Mouse (Mus musculus) stomach, embryonic 14.5 days (tissue): ENCODE measurements at regions not wholly inside any gene's neighbourhood (a gene's known extent, or its start where the extent isn't known, plus 50 kb on each side); places are given as distances from the start of the nearest gene placed in this dataset.
"Not testable (repeated sequence)": the region's sequence is repeated elsewhere in the genome, so short reads cannot be mapped to it uniquely, and the experiment has no call there.

ENCODE experiments used
- ATAC-seq: fragments of 200-750 bp; cut with Nextera tagmentation; 2 replicates; pipeline ENCODE4 v1.8.0; 2017; ENCODE audit warnings: low read depth, moderate TSS enrichment; ENCODE audit not compliant: insufficient number of reproducible peaks, insufficient read depth, low FRiP score
- H3K27ac ChIP-seq: fragments of 300-500 bp; sonication (generic); 2 replicates; pipeline ENCODE4 v1.5.1; 2014; ENCODE audit warnings: mild to moderate bottlenecking, low read length, moderate library complexity, mixed read lengths
- H3K27me3 ChIP-seq: fragments of 300-500 bp; sonication (generic); 2 replicates; pipeline ENCODE4 v1.6.1; 2014; ENCODE audit warnings: low read length, control low read depth, mixed read lengths; ENCODE audit not compliant: control insufficient read depth, insufficient read depth
- H3K36me3 ChIP-seq: fragments of 300-500 bp; sonication (generic); 2 replicates; pipeline ENCODE4 v1.6.1; 2014; ENCODE audit warnings: mild to moderate bottlenecking, control low read depth, low read length, moderate library complexity, mixed read lengths; ENCODE audit not compliant: control insufficient read depth, insufficient read depth
- H3K4me1 ChIP-seq: fragments of 300-500 bp; sonication (generic); 2 replicates; pipeline ENCODE4 v1.6.1; 2014; ENCODE audit warnings: low read length, control low read depth, mixed read lengths; ENCODE audit not compliant: control insufficient read depth, insufficient read depth
- H3K4me2 ChIP-seq: fragments of 300-500 bp; sonication (generic); replicated peaks from 2 replicates; pipeline ENCODE4 v1.6.1; 2014; ENCODE audit warnings: low read depth, low read length, control low read depth
- H3K4me3 ChIP-seq: fragments of 300-500 bp; sonication (generic); 2 replicates; pipeline ENCODE4 v1.5.1; 2014; ENCODE audit warnings: low read depth, low read length, control low read depth
- H3K9ac ChIP-seq: fragments of 300-500 bp; sonication (generic); replicated peaks from 2 replicates; pipeline ENCODE4 v1.6.1; 2014; ENCODE audit warnings: low read depth, mild to moderate bottlenecking, control low read depth, low read length, moderate library complexity, mixed read lengths
- H3K9me3 ChIP-seq: fragments of 300-500 bp; sonication (generic); 2 replicates; pipeline ENCODE4 v1.6.1; 2016; ENCODE audit warnings: low read depth, low read length, control low read depth; ENCODE audit not compliant: control insufficient read depth
- WGBS: fragments of 180-500 bp; shearing (Covaris S2); extraction: QIAGEN DNeasy Blood & Tissue Kit; methylation state at CpG from one replicate; pipeline ENCODE4 v1.1.7; 2014; 5-methylcytosine and 5-hydroxymethylcytosine counted together

DNA sequence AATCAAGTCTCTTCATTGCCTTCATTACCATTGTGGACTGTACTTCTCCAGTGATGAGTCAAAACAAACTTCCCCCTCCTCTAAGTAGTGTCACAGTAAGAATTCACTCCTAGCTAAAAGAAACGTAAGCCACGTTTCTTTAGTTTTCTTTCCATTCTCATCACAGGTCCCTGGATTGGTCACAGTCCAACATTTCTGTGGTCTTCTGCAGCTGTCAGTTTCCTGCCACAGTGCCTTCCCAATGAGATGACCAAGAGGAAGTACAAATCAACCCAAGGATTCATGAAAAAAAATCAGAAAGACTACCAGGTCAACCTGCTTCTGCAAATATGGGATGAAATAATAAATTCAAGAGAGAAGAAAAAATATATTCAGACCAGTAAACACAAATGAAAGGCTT, 103.5 kb upstream of the Prl start:
- ATAC-seq, result no peak
- Histone ChIP-seq H3K27me3 (no peaks in the 10 kb centered on the region), H3K4me3 (no peak overlapping the region), H3K9ac (no peak overlapping the region), H3K4me2 (no peak overlapping the region), H3K4me1 (no peaks in the 10 kb centered on the region), H3K27ac (no peak overlapping the region), H3K36me3 (no peaks in the 10 kb centered on the region), H3K9me3 (no peaks in the 10 kb centered on the region)
- WGBS, result 88% methylated on average over 2 of the region's 2 CpGs

DNA sequence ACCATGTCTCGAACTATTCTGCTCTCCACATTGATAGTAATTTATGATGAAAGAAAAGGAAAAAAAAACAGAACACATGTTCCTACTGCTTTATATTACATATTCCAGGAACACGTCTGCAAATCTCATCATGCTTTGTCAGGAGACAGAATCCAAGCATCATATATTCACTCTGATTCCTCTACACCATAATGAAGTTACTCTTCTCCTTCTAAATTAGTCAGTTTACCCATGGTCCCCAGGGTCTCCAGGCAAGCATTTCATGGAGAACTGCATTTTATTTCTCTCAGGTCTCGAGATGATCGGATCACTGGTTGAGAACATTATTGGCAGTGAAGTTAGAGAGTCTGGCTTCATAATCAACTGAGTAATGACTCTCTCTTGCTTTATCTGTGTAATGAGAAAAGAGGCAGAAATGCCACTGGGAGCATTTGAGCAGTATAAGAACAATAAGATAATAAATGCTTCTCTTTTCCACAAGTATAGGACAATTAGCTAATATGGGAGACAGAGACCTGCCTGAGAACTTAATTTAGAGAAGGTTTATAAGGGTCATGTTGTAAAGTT, 97.8 kb upstream of the Prl start:
- Histone ChIP-seq H3K4me2 (no peak overlapping the region), H3K36me3 (no peaks in the 10 kb centered on the region), H3K4me1 (no peaks in the 10 kb centered on the region), H3K9me3 (no peaks in the 10 kb centered on the region), H3K27ac (no peak overlapping the region), H3K27me3 (no peaks in the 10 kb centered on the region), H3K9ac (no peak overlapping the region), H3K4me3 (no peak overlapping the region)
- WGBS, result 87% methylated on average over 4 of the region's 4 CpGs
- ATAC-seq, result no peak

DNA sequence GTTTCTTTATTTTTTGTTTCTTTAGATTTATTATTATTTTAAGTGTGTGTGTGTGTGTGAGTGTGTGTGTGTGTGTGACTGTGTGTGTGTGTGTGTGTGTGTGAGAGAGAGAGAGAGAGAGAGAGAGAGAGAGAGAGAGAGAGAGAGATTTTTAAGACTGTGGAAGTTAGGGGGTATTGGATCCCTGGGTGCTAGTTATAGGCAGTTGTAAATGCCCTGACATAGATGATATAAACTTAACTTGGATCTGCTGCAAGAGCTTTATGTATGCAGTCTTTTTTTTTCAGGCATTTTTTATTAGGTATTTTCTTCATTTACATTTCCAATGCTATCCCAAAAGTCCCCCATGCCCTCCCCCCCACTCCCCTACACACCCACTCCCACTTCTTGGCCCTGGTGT, 96.8 kb upstream of the Prl start:
- not testable (repeated sequence) for H3K4me2 ChIP-seq, H3K9me3 ChIP-seq, H3K27me3 ChIP-seq, ATAC-seq, H3K4me3 ChIP-seq, H3K9ac ChIP-seq, H3K27ac ChIP-seq, H3K4me1 ChIP-seq, H3K36me3 ChIP-seq

DNA sequence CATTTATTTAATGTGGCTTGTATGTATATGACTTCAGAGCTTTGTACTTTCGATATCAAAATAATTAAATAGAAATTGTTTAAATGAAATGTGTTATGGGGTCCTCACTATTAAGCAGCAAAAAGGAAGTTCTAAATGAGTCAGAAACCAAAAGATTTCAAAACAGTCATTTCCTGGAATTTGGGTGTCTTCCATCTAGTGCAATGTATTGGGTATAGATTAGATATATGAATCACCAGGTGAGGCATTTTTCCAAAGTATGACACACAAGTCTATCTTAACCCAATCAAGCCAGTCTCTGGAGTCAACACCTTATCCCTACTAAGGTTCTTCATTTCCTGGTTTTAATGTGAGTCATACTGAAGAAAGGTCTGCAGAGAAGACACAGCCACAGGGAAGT, 81.3 kb upstream of the Prl start:
- Histone ChIP-seq H3K27ac (no peak overlapping the region), H3K4me3 (no peak overlapping the region), H3K4me1 (no peaks in the 10 kb centered on the region), H3K9ac (no peak overlapping the region), H3K27me3 (no peaks in the 10 kb centered on the region), H3K4me2 (no peak overlapping the region), H3K36me3 (no peaks in the 10 kb centered on the region), H3K9me3 (no peaks in the 10 kb centered on the region)
- ATAC-seq, result no peak
- 95% methylated on average over 1 of the region's 1 CpGs for WGBS

DNA sequence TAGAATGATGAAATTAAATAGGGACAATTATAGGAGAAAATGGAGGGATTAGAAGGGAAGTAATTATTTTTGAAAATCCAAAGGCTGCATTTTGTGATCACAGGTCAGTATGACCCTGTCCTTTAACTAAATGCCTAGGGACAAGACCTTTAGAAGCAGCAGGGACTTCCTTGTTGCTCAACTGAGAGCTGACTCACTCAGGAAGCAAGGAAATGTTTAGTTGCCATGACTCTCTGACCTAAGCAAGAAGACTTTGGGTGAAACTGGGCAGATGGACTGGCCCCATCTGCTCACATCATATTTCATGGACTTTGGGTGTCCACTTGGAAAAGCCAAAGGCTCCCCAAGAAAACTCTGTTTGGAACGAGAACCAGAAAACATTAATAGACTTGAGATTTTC, 76.9 kb upstream of the Prl start:
- H3K4me2 ChIP-seq, result no peak overlapping the region

More for the DNA sequence above, 76.9 kb upstream of the Prl start:
- Histone ChIP-seq H3K9me3 (no peaks in the 10 kb centered on the region), H3K27ac (no peak overlapping the region), H3K4me3 (no peak overlapping the region), H3K27me3 (no peaks in the 10 kb centered on the region), H3K9ac (no peak overlapping the region), H3K4me1 (no peaks in the 10 kb centered on the region), H3K36me3 (no peaks in the 10 kb centered on the region)
- WGBS, result 75% methylated on average over 1 of the region's 1 CpGs
- ATAC-seq, result no peak
